Mouse (Mus musculus): ENCODE results near the gene Bend6.

Bend6 gene

DNA sequence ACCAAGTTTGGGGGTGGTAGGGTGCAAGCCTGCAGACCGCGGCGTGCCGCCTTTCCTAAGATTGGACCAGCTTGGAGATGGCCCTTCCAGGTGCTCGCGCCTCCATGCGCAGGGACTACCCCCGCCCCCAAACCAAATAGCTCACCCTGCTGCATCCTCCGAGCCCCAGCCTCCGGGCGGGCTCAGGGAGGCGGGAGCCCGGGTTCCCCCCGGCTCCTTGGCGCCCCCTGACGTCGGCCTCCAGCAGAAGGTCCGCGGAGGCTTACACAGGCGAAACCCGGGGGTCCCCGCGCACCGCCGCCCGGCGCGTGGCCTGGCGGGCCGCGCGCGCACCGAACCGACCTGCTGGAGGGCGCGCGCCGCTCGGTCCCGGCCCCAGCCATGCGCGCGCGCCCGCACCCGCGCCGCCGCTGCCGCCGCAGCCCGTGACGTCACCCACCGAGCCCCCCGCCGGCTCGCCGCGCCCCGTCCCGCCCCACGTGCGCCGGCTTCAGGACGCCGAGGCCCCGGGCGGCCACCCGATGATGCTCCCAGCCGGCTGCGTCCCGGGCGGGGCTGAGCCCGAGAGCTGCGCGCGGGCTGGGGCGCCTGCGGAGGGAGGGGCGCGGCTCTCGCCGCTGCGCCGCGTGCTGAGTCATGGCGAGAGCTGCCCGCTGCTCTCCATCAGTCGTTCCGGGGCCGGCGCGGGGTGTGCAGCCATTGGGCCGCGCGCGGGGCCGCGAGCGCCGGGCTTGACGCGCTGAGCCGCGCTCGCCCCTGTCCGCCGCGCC lies at the start of gene Bend6:
Bend6 (minus strand) TSS at position 396 of the 770 bp plus-strand sequence.
- DNase-seq (ENCODE audit: extremely low read depth, insufficient read length, low spot score): peak; percentile 92

DNA sequence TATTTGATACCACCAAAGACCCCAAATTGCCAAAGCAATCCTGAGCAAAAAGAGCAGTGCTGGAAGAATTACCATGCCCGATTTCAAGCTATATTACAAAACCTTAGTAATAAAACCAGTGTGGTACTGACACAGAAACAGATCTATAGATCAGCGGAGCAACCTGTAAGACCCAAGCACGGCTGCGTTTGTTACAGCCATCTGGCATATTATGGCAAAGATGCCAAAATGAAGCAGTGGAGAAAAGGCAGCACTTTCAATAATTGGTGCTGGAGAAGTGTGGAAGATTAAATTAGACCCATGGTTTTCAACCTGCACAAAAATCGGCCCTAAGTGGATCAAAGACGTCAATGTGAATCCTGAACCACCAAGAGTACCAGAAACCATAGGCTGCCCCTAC lies 48.0 kb upstream of the Bend6 start:
- no peak for DNase-seq (ENCODE audit: extremely low read depth, insufficient read length, low spot score)

DNA sequence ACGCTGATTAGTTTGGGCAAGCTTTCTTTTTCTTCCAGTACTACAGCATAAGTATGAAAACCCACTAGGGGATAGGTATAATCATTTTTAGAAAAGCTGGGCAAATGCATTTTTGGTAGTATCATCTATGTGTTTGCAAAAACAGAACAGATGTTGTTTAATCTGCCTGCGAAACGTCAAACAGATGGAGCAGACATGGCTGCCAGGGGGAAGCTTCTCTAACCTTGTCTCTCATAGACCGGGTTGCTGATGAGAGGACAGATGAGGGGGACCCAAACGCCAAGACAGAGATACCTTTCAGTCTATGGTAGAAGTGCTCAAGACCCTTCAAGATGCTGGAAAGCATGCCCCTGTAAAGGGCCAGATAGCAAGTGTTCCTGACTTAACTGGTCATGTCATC lies 40.9 kb upstream of the Bend6 start:
- DNase-seq (ENCODE audit: extremely low read depth, insufficient read length, low spot score): no peak

DNA sequence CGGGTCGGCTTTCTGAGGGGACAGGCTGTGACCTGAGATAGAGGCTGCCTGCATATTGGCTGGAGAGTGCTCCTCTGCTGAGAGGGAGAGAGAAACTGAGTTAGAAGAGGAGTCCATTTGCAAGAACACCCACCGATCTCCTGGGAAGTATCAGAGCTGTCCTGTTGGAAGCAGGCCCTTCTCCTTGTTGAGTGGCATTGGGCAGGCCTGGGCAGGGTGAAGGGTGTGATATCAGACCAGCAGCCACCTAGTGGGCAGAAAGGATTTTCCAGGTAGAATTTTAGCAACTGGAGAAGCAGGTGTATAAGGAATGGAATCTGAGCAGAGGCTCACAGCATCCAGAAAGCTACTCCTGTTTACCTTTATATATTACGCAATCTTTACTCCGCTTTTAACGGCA lies 40.2 kb upstream of the Bend6 start:
- DNase-seq (ENCODE audit: extremely low read depth, insufficient read length, low spot score): no peak

DNA sequence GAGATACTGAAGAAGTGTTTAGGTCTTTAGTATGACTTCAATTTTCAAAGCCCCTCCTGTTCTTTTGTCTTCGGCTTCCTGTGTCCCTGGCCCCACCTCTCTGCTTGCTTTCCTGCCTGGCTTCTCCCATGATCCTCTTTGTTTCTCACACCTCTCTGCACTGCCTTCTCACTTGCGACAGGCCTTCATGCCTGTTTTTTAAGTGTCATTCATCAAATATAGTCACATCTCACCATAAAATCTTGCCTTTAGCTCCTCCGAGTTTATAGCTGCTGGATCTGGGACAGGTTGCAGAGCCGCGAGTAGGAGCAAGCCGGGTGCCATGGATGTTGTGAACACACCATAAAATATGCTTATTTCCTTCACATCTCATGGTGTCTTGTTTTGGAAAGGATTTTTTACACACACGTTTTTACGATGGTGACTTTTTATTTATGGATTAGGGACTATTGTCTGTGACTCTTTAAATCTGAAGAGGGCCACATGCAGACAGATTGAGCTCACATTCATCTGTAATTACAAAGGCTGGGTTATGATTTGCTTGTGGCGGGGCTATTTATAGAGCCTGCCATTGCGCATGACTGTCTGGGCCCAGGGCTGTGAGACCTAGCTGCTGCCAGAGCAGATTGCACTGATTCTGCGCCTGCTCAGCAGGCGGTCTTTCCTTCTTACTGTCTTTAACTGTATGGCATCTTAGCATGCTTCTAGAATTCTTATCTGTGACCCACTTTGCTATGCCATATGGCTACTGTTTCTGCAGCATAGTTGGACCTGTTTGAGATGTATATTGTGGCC lies 39.2 kb upstream of the Bend6 start:
- no peak for DNase-seq (ENCODE audit: extremely low read depth, insufficient read length, low spot score)

DNA sequence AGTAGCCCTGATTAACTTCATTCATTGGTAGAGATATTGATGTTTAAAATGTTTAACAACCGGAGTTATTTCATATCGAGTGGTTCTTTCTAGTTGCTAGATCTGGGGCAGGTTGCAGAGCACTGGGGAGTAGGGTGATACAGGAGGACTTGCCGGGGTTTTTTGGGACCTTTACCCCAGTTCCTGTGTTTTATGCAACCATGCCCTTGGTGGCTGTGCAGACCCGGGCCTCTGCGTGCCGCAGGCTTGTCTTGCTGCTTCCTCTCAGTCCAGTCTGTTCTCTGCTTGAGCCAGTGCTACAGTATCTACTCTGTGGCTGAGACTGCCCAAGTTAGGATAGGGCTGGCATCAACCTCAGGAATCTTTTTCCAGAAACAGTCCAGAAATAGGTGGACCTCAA lies 38.1 kb upstream of the Bend6 start:
- DNase-seq (ENCODE audit: extremely low read depth, insufficient read length, low spot score): no peak

DNA sequence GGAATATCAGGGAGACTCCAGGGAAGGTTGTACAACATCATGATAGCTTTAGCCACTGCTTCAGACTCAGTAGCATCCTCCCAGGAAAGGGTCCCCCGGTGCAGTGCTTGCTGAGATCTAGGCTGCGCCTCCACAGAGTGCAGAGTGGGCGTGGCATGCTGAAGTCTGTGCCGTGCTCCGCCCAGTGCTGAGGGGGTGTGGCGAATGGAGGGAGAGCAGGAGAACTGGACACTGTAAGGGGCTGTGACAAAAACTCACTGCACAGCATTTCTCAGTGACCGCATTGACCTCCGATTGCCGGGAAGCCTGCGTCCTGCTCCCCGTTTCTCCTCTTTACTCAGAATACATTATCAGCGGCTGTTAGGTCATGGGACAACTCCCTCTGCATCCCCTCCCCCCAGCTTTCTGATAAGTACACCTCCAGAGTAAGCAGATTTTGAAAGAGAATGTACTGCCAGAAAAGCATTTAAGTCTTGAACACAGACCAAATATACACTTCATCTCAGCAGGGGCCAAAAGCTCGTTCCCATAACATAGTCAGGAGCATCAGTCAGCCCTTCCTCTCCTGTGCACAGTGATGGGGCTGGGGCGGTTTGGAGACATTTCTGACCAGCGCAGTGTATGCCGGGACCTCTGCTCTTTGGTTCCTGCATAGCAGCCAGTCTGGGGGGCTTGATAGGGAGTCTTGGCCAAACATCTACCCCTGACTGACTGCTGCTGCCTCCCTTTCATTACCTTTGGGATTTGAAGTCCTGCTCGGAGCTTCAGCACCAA lies 37.5 kb upstream of the Bend6 start:
- DNase-seq (ENCODE audit: extremely low read depth, insufficient read length, low spot score): no peak

DNA sequence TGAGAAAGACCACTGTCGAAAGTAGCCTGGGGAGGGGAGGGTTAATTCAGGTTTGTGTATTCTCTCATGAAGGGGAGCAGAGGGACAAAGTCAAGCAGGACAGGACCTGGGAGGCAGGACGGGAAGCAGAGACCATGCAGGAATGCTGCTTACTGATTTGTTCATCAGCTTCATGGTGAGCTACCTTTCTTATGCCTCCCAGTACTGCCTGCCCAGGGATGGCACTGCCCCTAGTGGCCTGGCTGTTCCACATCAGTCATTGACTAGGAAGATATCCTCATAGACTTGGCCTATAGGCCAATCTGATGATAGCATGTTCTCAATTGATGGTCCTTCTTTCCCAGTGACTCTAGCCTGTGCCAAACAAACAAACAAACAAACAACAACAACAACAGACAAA lies 36.3 kb upstream of the Bend6 start:
- no peak for DNase-seq (ENCODE audit: extremely low read depth, insufficient read length, low spot score)

DNA sequence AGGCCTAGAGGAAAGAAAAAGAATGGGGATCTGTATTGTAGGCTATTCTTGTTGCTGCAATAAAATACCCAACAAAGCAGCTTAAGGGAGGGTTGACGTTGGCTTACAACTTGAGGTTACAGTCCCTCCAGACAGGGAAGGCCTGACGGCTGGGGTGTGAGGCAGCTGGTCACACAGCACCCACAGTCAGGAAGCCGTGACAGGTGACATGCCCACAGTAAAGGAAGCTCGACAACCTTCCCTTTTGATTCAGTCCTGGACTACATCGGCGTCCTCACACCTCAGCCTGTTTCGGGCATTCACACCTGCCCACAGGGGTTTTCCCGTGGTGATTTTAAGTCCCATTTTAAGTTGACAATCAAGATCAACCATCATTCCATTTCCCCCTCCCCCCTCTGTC lies 35.0 kb upstream of the Bend6 start:
- no peak for DNase-seq (ENCODE audit: extremely low read depth, insufficient read length, low spot score)

DNA sequence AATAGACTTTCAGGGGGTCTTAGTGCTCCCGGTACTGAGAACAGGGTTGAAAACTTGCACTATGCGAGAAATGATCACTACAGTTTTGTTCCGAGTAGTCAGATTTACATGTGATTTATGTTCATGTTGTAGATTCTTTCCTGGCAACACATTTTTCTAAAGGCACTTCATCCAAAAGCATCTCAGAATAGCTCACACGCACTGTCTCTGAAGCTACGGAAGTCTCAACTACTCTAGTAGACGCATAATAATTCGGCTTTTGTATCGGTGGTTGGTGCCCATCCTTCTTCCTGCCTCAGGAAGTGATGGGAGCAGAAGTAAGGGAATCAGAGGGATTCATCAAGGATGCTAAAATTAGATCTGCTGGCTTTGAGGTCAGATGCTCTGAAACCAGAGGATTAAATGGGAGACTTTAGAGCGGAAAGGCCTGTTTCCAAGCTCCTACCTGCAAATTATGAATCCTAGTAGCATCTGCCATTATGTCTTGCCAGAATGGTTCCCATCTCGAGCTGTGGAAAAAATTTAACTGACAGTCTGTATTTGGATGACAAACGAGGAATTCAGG lies 32.8 kb upstream of the Bend6 start:
- DNase-seq (ENCODE audit: extremely low read depth, insufficient read length, low spot score): no peak

DNA sequence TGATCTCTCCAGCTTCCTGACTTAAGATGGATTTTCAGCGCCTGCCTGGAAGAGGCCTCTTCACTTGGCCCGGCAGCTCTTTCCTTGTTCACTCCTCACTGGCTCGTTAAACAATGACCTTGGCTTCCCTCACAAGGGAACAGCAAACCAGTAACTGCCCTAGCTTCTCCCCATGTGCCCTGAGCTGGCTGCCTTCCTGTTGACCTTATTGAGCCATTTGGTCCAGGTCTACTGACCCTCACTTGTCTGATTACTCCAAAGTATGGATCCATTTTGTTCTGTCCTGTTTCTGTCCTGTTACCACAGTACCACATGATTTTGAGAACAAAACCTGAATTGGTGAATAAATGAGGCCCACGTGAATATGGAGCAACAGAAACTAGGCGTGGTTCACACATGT lies 32.2 kb upstream of the Bend6 start:
- DNase-seq (ENCODE audit: extremely low read depth, insufficient read length, low spot score): no peak

DNA sequence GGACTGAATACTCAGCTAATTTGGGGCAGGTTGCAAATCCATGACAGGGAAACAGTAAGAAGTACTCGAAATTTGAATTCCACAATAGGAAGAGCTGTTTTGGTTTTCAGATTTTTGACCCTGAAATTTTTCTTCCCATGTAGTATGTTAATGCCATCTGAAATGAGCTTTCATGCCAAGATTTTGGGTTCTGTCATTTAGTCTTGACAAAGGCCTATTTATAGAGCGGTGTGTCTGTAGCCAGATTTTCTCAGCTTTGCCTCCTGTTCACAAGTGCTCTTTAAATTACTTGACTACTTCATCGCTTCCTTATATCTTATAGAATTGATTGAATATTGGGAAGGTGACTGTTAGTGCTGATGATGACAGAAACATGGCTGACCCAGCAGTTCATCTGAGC lies 28.3 kb upstream of the Bend6 start:
- DNase-seq (ENCODE audit: extremely low read depth, insufficient read length, low spot score): no peak

DNA sequence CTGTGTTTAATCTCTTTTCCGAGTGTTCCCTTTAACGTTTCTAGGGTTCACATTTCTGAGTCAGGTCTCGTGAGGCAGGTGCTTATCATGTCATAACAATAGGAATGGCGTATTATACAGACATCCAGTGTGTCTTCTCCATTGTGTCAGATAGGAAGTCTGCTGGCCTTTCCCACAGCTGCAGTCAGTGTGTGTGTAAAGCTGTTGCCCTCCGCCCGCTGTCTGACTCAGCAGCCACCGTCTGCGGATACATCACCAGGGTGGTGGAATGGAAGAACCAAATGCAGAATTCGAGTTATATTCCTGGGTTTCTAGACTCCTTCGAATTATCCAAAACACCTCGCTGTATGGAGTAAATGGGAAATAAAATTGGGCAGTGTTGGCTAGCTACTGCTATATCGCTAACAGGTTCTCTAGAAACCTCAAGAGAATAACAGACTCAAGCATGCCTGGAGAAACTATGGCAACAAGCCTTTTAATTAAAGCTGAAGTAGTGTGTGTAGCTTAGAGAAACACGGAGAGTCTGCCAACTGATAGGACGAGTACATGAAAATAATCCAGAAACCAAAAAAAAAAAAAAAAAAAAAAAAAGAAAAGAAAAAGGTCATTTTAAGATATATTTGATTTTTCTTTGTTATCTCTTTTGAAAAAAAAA lies 25.4 kb upstream of the Bend6 start:
- no peak for DNase-seq (ENCODE audit: extremely low read depth, insufficient read length, low spot score)

DNA sequence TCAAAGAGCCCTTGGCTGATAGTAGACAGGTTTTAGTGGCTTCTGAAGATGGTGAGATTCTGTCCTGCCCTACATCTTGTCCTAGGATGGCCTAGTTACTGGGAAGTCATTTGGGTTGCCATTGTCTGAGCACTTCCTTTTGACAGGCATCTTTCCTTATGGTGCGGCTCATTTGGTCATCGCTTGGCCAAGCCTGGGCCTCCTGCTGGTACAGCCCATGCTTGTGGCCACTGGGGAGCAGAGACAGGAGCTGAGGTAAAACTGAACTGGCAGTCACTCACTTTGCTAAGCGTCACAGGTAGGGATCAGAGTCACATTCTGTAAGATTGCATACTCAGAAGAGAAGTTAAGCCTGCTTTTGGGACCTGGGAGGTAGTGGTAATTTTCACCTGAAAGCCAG lies 24.6 kb upstream of the Bend6 start:
- DNase-seq (ENCODE audit: extremely low read depth, insufficient read length, low spot score): no peak

DNA sequence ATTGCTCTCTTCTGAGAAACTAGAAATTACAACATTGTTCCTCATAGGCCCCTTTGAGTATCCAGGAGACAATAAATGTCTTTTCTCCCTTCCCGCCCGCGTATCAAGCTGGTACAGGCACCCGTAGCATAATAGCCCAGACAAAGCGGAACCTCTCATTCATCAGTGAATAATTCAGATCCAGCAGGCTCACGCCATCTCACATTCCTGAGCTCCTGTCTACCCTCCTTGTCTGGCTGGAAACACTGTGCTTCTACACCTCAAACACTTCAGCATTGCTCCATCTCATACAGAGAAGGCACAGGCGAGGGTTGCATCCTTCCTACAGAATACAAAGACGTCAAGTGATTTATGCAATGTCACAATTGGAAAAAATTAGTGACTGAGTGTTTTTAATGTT lies 24.2 kb upstream of the Bend6 start:
- no peak for DNase-seq (ENCODE audit: extremely low read depth, insufficient read length, low spot score)

DNA sequence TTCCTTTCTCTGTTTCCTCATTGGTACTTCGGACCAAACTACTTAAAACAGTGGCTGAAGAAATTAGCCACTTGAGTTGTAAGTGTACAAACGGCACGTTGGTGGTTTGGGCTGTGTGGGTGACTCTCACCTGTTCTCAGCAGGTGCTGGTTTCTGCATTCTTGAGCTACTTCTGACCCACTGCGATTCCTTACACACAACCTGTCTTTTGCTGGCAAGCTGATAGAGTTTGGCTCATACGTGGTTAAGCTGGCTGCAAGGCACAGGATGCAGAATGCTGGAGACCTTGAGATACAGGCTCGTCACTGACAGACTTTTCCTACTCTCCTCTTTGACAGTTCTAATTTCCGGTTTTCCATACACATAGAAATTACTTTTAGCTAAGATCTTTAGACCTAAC lies 19.9 kb upstream of the Bend6 start:
- no peak for DNase-seq (ENCODE audit: extremely low read depth, insufficient read length, low spot score)

DNA sequence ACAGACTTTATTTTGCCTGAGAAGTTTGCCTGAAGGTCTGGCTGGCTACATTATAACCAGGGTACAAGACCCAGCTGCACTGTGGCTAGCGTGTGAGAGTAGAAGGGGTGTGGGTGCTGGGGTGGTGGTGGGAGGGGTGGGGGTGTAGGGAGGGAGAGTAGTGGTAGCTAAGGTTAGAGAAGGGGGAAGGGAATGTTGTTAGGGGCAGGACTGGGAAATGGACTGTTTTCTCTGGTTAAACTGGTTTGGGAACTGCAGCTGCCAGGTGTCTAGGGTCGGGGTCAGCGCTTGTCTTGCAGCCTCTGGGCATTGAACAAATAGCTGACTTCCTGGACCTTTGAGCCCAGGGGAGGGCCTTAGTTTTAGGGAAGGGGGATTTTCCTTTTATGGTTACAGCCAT lies 17.7 kb upstream of the Bend6 start:
- no peak for DNase-seq (ENCODE audit: extremely low read depth, insufficient read length, low spot score)

DNA sequence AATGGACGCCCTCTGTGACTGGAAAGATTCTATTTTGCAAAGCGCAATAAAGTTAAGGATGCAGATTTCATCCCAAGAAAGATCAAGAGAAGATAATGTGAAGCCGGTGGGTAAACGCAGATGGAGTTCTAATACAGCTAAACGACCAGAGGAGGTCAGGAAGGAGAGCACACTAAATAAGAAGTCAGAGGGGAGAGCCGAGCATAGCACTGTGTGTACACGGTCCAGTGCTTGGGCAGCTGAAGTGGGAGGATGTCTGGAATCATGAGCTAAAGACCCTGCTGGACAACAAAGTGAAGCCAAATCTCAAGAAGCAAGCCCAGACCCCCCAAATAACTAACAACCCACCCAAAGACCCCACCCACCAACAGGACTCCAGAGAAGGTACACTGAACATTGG lies 15.4 kb upstream of the Bend6 start:
- DNase-seq (ENCODE audit: extremely low read depth, insufficient read length, low spot score): no peak

DNA sequence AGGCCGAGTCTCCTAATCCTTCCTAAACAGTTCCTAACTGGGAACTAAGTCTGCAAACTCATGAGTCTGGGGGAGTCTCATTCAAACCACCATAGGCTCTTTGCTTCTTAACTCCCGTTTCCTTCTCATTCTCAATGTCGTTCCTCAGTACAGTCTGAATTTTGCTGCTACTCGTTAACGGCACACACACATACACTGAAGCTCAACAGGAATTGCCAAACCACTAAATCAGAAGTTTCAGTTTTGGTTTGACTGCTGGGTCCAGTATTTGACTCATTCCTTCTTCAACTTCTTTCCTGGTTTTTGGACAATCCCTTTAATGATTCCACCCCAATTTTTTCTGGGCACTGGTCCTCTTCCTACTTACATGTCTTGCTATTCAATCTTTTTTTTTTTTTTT lies 8.9 kb upstream of the Bend6 start:
- DNase-seq (ENCODE audit: extremely low read depth, insufficient read length, low spot score): no peak

DNA sequence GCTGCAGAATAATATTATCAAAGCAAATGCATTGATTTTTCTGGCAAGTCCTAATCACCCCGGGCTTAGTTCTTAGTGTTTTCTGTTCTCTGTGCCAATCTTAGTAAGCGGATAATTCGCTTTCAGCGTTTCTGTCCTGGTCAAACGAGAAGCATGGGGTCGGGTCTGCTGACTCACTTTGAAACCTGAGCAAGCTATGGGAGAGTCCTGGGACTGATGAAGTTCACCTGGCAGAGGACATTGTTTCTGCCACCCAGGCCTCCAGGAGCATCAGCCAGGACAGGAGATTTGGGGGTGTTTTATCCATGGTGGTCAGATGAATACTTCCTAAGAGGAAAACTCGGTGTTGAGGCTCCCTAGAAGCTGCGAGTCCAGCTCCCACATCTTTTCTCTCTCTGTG lies 4.0 kb upstream of the Bend6 start:
- no peak for DNase-seq (ENCODE audit: extremely low read depth, insufficient read length, low spot score)
